Mouse (Mus musculus): ENCODE measurements around the gene Mknk2. TPM values are rescaled to one million over a fixed set of nuclear protein-coding genes. Genes with fewer than 3 reads are reported as not detected.

The Mknk2 gene
- total RNA-seq, 4 experiments from 2014 or later = 41.9 to 50.0 (median 45.1) TPM

Other genes with a start within 250 kb of the Mknk2 start
- 10 to 100 TPM; 29.5 to 33.9 (median 32.2) TPM for gene Tcf3, start 244.5 kb downstream of the Mknk2 start, total RNA-seq (2022)
- gene Onecut3, start 183.3 kb downstream of the Mknk2 start, total RNA-seq (2022) = under 1 TPM in 1 of 4 experiments, not detected in 3; 0.06 TPM
- gene Atp8b3, start 139.0 kb downstream of the Mknk2 start, total RNA-seq (2022) = 1 to 10 TPM in 1 of 4 experiments, under 1 TPM in 3; 0.11 to 1.2 (median 0.17) TPM
- 10 to 100 TPM; 45.3 to 53.2 (median 49.5) TPM for gene Rexo1, start 116.6 kb downstream of the Mknk2 start, total RNA-seq (2022)
- gene Klf16, start 100.8 kb downstream of the Mknk2 start, total RNA-seq (2022) = 10 to 100 TPM; 47.5 to 51.9 (median 49.3) TPM
- 100 to 1,000 TPM; 144 to 155 (median 147) TPM for gene Abhd17a, start 87.8 kb downstream of the Mknk2 start, total RNA-seq (2022)
- 10 to 100 TPM; 39.3 to 58.6 (median 42.8) TPM for gene Scamp4, start 75.2 kb downstream of the Mknk2 start, total RNA-seq (2022)
- 1 to 10 TPM; 2.0 to 5.0 (median 3.0) TPM for gene Adat3, start 75.2 kb downstream of the Mknk2 start, total RNA-seq (2022)
- gene Gm49322, start 72.1 kb downstream of the Mknk2 start, total RNA-seq (2022) = 1 to 10 TPM; 3.0 to 5.4 (median 3.7) TPM
- 100 to 1,000 TPM; 190 to 230 (median 201) TPM for gene Csnk1g2, start 55.3 kb downstream of the Mknk2 start, total RNA-seq (2022)
- 100 to 1,000 TPM in 2 of 4 experiments, 10 to 100 TPM in 2; 92.1 to 103 (median 97.9) TPM for gene Btbd2, start 21.0 kb downstream of the Mknk2 start, total RNA-seq (2022)
- 10 to 100 TPM; 13.8 to 18.0 (median 15.0) TPM for gene Mob3a, start 23.9 kb upstream of the Mknk2 start, total RNA-seq (2022)
- 10 to 100 TPM; 56.6 to 73.2 (median 69.8) TPM for gene Izumo4, start 24.1 kb upstream of the Mknk2 start, total RNA-seq (2022)
- 100 to 1,000 TPM; 136 to 163 (median 147) TPM for gene Ap3d1, start 64.2 kb upstream of the Mknk2 start, total RNA-seq (2022)
- gene Dot1l, start 77.1 kb upstream of the Mknk2 start, total RNA-seq (2022) = 10 to 100 TPM; 43.7 to 56.4 (median 51.3) TPM
- gene Sf3a2, start 120.1 kb upstream of the Mknk2 start, total RNA-seq (2022) = 10 to 100 TPM; 43.3 to 60.0 (median 50.2) TPM
- 10 to 100 TPM; 61.4 to 75.8 (median 70.7) TPM for gene Plekhj1, start 120.5 kb upstream of the Mknk2 start, total RNA-seq (2022)
- gene Amh, start 127.1 kb upstream of the Mknk2 start, total RNA-seq (2022) = 1 to 10 TPM; 2.4 to 4.0 (median 3.0) TPM
- gene Jsrp1, start 135.4 kb upstream of the Mknk2 start, total RNA-seq (2022) = 1 to 10 TPM in 3 of 4 experiments, under 1 TPM in 1; 0.91 to 4.7 (median 2.7) TPM
- gene Oaz1, start 148.5 kb upstream of the Mknk2 start, total RNA-seq (2022) = 100 to 1,000 TPM; 475 to 520 (median 506) TPM
- 10 to 100 TPM; 33.4 to 44.0 (median 40.3) TPM for gene Lingo3, start 165.9 kb upstream of the Mknk2 start, total RNA-seq (2022)
- 10 to 100 TPM; 42.1 to 61.3 (median 57.5) TPM for gene Lsm7, start 177.1 kb upstream of the Mknk2 start, total RNA-seq (2022)
- gene Sppl2b, start 177.2 kb upstream of the Mknk2 start, total RNA-seq (2022) = 10 to 100 TPM; 53.9 to 68.2 (median 59.3) TPM
- gene Tmprss9, start 193.7 kb upstream of the Mknk2 start, total RNA-seq (2022) = under 1 TPM; 0.35 to 0.66 (median 0.46) TPM
- 100 to 1,000 TPM; 112 to 139 (median 124) TPM for gene Timm13, start 222.9 kb upstream of the Mknk2 start, total RNA-seq (2022)
- gene Lmnb2, start 240.1 kb upstream of the Mknk2 start, total RNA-seq (2022) = 10 to 100 TPM; 17.2 to 22.9 (median 19.9) TPM

Measured in layer of hippocampus, adult 8-10 months (tissue).